Mouse (Mus musculus) liver, embryonic 13.5 days (tissue): ENCODE data around the gene Ccdc194. TPM values are rescaled to one million over a fixed set of nuclear protein-coding genes. Genes with fewer than 3 reads are reported as not detected.
A peak's percentile ranks its signal among the peaks of the same experiment; 100 is the strongest.

Source experiments
- ATAC-seq: fragments of 200-750 bp; cut with Nextera tagmentation; 2 replicates; pipeline ENCODE4 v1.8.0; 2017; ENCODE audit warnings: low read depth, mild to moderate bottlenecking, moderate number of reproducible peaks, moderate library complexity
- DNase-seq: peaks from one replicate; pipeline ENCODE4 v3.0.0; 2022
- H3K27ac ChIP-seq: fragments of 300-500 bp; sonication (generic); 2 replicates; pipeline ENCODE4 v1.5.1; 2015; ENCODE audit warnings: moderate library complexity, mild to moderate bottlenecking, inconsistent platforms
- H3K27me3 ChIP-seq: fragments of 300-500 bp; sonication (generic); 2 replicates; pipeline ENCODE4 v1.6.1; 2015; ENCODE audit warnings: mild to moderate bottlenecking, inconsistent platforms
- H3K36me3 ChIP-seq: fragments of 300-500 bp; sonication (generic); 2 replicates; pipeline ENCODE4 v1.6.1; 2015; ENCODE audit warnings: mild to moderate bottlenecking, inconsistent platforms
- H3K4me1 ChIP-seq: fragments of 300-500 bp; sonication (generic); replicated peaks from 2 replicates; pipeline ENCODE4 v1.6.1; 2015; ENCODE audit warnings: inconsistent platforms
- H3K4me2 ChIP-seq: fragments of 300-500 bp; sonication (generic); 2 replicates; pipeline ENCODE4 v1.6.1; 2015; ENCODE audit warnings: inconsistent platforms, mild to moderate bottlenecking, moderate library complexity
- H3K4me3 ChIP-seq: fragments of 300-500 bp; sonication (generic); replicated peaks from 2 replicates; pipeline ENCODE4 v1.5.1; 2015; ENCODE audit warnings: mild to moderate bottlenecking, inconsistent platforms
- H3K9ac ChIP-seq: fragments of 300-500 bp; sonication (generic); 2 replicates; pipeline ENCODE4 v1.6.1; 2015; ENCODE audit warnings: mild to moderate bottlenecking, inconsistent platforms
- H3K9me3 ChIP-seq: fragments of 300-500 bp; sonication (generic); replicated peaks from 2 replicates; pipeline ENCODE4 v1.6.1; 2016; ENCODE audit warnings: inconsistent platforms
- WGBS: fragments of 180-500 bp; shearing (Covaris S2); methylation state at CpG from one replicate; pipeline ENCODE4 v1.1.7; 2015; ENCODE audit not compliant: insufficient replicate concordance; 5-methylcytosine and 5-hydroxymethylcytosine counted together
- polyA plus RNA-seq: library from polyadenylated mRNA; unstranded; fragments of >200 nt; fragmentation: Nextera tagmentation; extraction: Ambion mirVana; gene quantifications from 2 replicates; pipeline ENCODE4 v1.2.1, GENCODE M21; 2015

The Ccdc194 gene
- polyA plus RNA-seq, 1 experiment from 2014 or later = 0.15 TPM

- H3K27me3 ChIP-seq = peaks cover 61% of the 10 kb centered on the region
- no peaks in the 10 kb centered on the region for H3K36me3 ChIP-seq
- H3K4me2 ChIP-seq = no peak within 1 kb of the TSS
- no peak within 1 kb of the TSS for H3K9ac ChIP-seq
- no peak within 1 kb of the TSS for H3K27ac ChIP-seq
- H3K9me3 ChIP-seq = peaks cover 8% of the 10 kb centered on the region; the same call in 1 of the 2 replicates
- no peak within 1 kb of the TSS for H3K4me3 ChIP-seq
- ATAC-seq = no peak
- WGBS = 66% methylated on average over 3 of the region's 3 CpGs
- no peak for DNase-seq
- H3K4me1 ChIP-seq = peaks cover 40% of the 10 kb centered on the region
Measured at GRCm38 (mm10) chr8:71566501-71566900, 41.0 kb upstream of the Ccdc194 start, which contains the start of gene Nxnl1. Nxnl1 (minus strand) TSS chr8:71566601.

- 74% methylated on average over 4 of the region's 4 CpGs for WGBS
- no peak for ATAC-seq
- no peak overlapping the region for H3K4me2 ChIP-seq
- DNase-seq = no peak
- peaks cover 8% of the 10 kb centered on the region; the same call in 1 of the 2 replicates for H3K9me3 ChIP-seq
- no peak overlapping the region for H3K27ac ChIP-seq
- H3K27me3 ChIP-seq = peaks cover 46% of the 10 kb centered on the region
- H3K4me1 ChIP-seq = peaks cover 42% of the 10 kb centered on the region
- H3K36me3 ChIP-seq = no peaks in the 10 kb centered on the region
- H3K9ac ChIP-seq = no peak overlapping the region
- no peak overlapping the region for H3K4me3 ChIP-seq
Measured at GRCm38 (mm10) chr8:71563992-71564391, 38.5 kb upstream of the Ccdc194 start.

GRCm38 (mm10) chr8:71562751-71563150 lies 37.2 kb upstream of the Ccdc194 start:
- ATAC-seq = no peak
- DNase-seq = peak; percentile 54
- H3K4me2 ChIP-seq = peak overlapping the region; percentile 60
- peaks cover 46% of the 10 kb centered on the region for H3K27me3 ChIP-seq
- peaks cover 48% of the 10 kb centered on the region for H3K4me1 ChIP-seq
- H3K9me3 ChIP-seq = peaks cover 8% of the 10 kb centered on the region; the same call in 1 of the 2 replicates
- peak overlapping the region; percentile 25; the same call in 1 of the 2 replicates for H3K4me3 ChIP-seq
- H3K27ac ChIP-seq = no peak overlapping the region
- 0 out of 2 replicates have a peak overlapping the region, but pooled peaks have one; percentile 33 for H3K9ac ChIP-seq
- H3K36me3 ChIP-seq = no peaks in the 10 kb centered on the region
- 1% methylated on average over 33 of the region's 33 CpGs for WGBS

- DNase-seq = no peak
- WGBS = 4% methylated on average over 15 of the region's 15 CpGs
- H3K9me3 ChIP-seq = peaks cover 8% of the 10 kb centered on the region; the same call in 1 of the 2 replicates
- no peak overlapping the region; the same call in 1 of the 2 replicates for H3K4me2 ChIP-seq
- no peak for ATAC-seq
- no peaks in the 10 kb centered on the region for H3K36me3 ChIP-seq
- H3K4me1 ChIP-seq = peaks cover 48% of the 10 kb centered on the region
- no peak overlapping the region for H3K4me3 ChIP-seq
- H3K27me3 ChIP-seq = peaks cover 54% of the 10 kb centered on the region
- H3K9ac ChIP-seq = no peak overlapping the region
- H3K27ac ChIP-seq = no peak overlapping the region
Measured at GRCm38 (mm10) chr8:71561401-71561800, 35.9 kb upstream of the Ccdc194 start.

- ATAC-seq (no peak), DNase-seq (no peak)
- Histone ChIP-seq H3K27me3 (peaks cover 54% of the 10 kb centered on the region), H3K36me3 (no peaks in the 10 kb centered on the region), H3K4me2 (no peak overlapping the region), H3K9ac (no peak overlapping the region), H3K27ac (no peak overlapping the region), H3K4me1 (peaks cover 48% of the 10 kb centered on the region), H3K9me3 (peaks cover 8% of the 10 kb centered on the region; the same call in 1 of the 2 replicates), H3K4me3 (no peak overlapping the region)
- 85% methylated on average over 5 of the region's 5 CpGs for WGBS
Measured at GRCm38 (mm10) chr8:71560765-71561164, 35.3 kb upstream of the Ccdc194 start.

- Histone ChIP-seq H3K4me3 (0 out of 2 replicates have a peak overlapping the region, but pooled peaks have one; percentile 66), H3K4me1 (peaks cover 52% of the 10 kb centered on the region), H3K9me3 (peaks cover 8% of the 10 kb centered on the region; the same call in 1 of the 2 replicates), H3K9ac (peak overlapping the region; percentile 60; the same call in 1 of the 2 replicates), H3K27me3 (peaks cover 54% of the 10 kb centered on the region), H3K36me3 (no peaks in the 10 kb centered on the region), H3K27ac (peak overlapping the region; percentile 62), H3K4me2 (peak overlapping the region; percentile 96)
- peak; percentile 52 for ATAC-seq
- no peak for DNase-seq
- 28% methylated on average over 3 of the region's 3 CpGs for WGBS
Measured at GRCm38 (mm10) chr8:71560071-71560470, 34.6 kb upstream of the Ccdc194 start.

- Histone ChIP-seq H3K4me3 (peak overlapping the region; percentile 66), H3K36me3 (no peaks in the 10 kb centered on the region), H3K9me3 (peaks cover 4% of the 10 kb centered on the region; the same call in 1 of the 2 replicates), H3K9ac (peak overlapping the region; percentile 69), H3K27me3 (peaks cover 54% of the 10 kb centered on the region), H3K4me2 (peak overlapping the region; percentile 96), H3K4me1 (peaks cover 62% of the 10 kb centered on the region), H3K27ac (peak overlapping the region; percentile 62)
- peak; percentile 73 for ATAC-seq
- DNase-seq = peak; percentile 77
- WGBS = 2% methylated on average over 24 of the region's 24 CpGs
Measured at GRCm38 (mm10) chr8:71558958-71559690, 33.6 kb upstream of the Ccdc194 start.

- Histone ChIP-seq H3K27me3 (peaks cover 50% of the 10 kb centered on the region), H3K4me2 (peak within 1 kb of the TSS; percentile 96), H3K4me1 (peaks cover 67% of the 10 kb centered on the region), H3K9me3 (no peaks in the 10 kb centered on the region), H3K27ac (peak within 1 kb of the TSS; percentile 62), H3K4me3 (peak within 1 kb of the TSS; percentile 66), H3K9ac (peak within 1 kb of the TSS; percentile 69), H3K36me3 (no peaks in the 10 kb centered on the region)
- 6% methylated on average over 69 of the region's 70 CpGs for WGBS
- DNase-seq (no peak), ATAC-seq (peak; percentile 8)
Measured at GRCm38 (mm10) chr8:71558071-71558957, 32.8 kb upstream of the Ccdc194 start, which contains the start of gene Tmem221. Tmem221 (minus strand) TSS chr8:71558871.

- 65% methylated on average over 2 of the region's 2 CpGs for WGBS
- Histone ChIP-seq H3K27ac (peak overlapping the region; percentile 34; the same call in 1 of the 2 replicates), H3K27me3 (peaks cover 32% of the 10 kb centered on the region), H3K9me3 (no peaks in the 10 kb centered on the region), H3K4me1 (peaks cover 35% of the 10 kb centered on the region), H3K9ac (no peak overlapping the region; the same call in 1 of the 2 replicates), H3K4me3 (no peak overlapping the region), H3K4me2 (no peak overlapping the region), H3K36me3 (no peaks in the 10 kb centered on the region)
- no peak for ATAC-seq
- no peak for DNase-seq
Measured at GRCm38 (mm10) chr8:71554644-71555043, 29.1 kb upstream of the Ccdc194 start.

GRCm38 (mm10) chr8:71554001-71554400 lies 28.5 kb upstream of the Ccdc194 start:
- H3K27me3 ChIP-seq = peaks cover 26% of the 10 kb centered on the region
- H3K4me2 ChIP-seq = no peak overlapping the region
- WGBS = 57% methylated on average over 6 of the region's 6 CpGs
- no peak overlapping the region for H3K4me3 ChIP-seq
- no peak for DNase-seq
- ATAC-seq = no peak
- no peak overlapping the region for H3K9ac ChIP-seq
- H3K4me1 ChIP-seq = peaks cover 29% of the 10 kb centered on the region
- no peaks in the 10 kb centered on the region for H3K36me3 ChIP-seq
- no peaks in the 10 kb centered on the region for H3K9me3 ChIP-seq
- no peak overlapping the region for H3K27ac ChIP-seq

GRCm38 (mm10) chr8:71552770-71553169 lies 27.3 kb upstream of the Ccdc194 start:
- ATAC-seq = no peak
- Histone ChIP-seq H3K4me2 (no peak overlapping the region), H3K27ac (no peak overlapping the region), H3K27me3 (peaks cover 14% of the 10 kb centered on the region), H3K9ac (no peak overlapping the region), H3K36me3 (peaks cover 9% of the 10 kb centered on the region; the same call in 1 of the 2 replicates), H3K4me1 (peaks cover 20% of the 10 kb centered on the region), H3K9me3 (no peaks in the 10 kb centered on the region), H3K4me3 (no peak overlapping the region)
- DNase-seq = no peak
- 65% methylated on average over 6 of the region's 6 CpGs for WGBS
